Mouse (Mus musculus) bone marrow macrophage, adult 2 months (primary cell): ENCODE data around the gene Muc4. TPM values are rescaled to one million over a fixed set of nuclear protein-coding genes. Genes with fewer than 3 reads are reported as not detected.
A peak's percentile ranks its signal among the peaks of the same experiment; 100 is the strongest.

ENCODE experiments used
- H3K27ac ChIP-seq: 2 replicates; pipeline ENCODE4 v1.5.1; 2012; ENCODE audit warnings: low read depth, low read length; ENCODE audit not compliant: insufficient read depth
- H3K4me1 ChIP-seq: 2 replicates; pipeline ENCODE4 v1.6.1; 2012; ENCODE audit warnings: low read length; ENCODE audit not compliant: control insufficient read depth, insufficient read depth
- H3K4me3 ChIP-seq: 2 replicates; pipeline ENCODE4 v1.5.1; 2012; ENCODE audit warnings: mild to moderate bottlenecking, low read length, moderate library complexity; ENCODE audit not compliant: insufficient read depth
- CTCF ChIP-seq: IDR thresholded peaks from 2 replicates; pipeline ENCODE4 v1.5.1; 2012; ENCODE audit warnings: low read depth, mild to moderate bottlenecking, low read length, moderate library complexity
- POLR2A ChIP-seq: IDR thresholded peaks from 2 replicates; pipeline ENCODE4 v1.6.1; 2012; ENCODE audit warnings: mild to moderate bottlenecking, low read depth, low read length, borderline replicate concordance
- polyA plus RNA-seq: library from polyadenylated mRNA; stranded (reverse); fragments of >200 nt; gene quantifications from 2 replicates; pipeline ENCODE4 v1.2.4, GENCODE M21; 2012; ENCODE audit not compliant: missing spikeins, insufficient read depth, insufficient read length

Muc4 gene
- polyA plus RNA-seq, 1 experiment, result not detected

DNA sequence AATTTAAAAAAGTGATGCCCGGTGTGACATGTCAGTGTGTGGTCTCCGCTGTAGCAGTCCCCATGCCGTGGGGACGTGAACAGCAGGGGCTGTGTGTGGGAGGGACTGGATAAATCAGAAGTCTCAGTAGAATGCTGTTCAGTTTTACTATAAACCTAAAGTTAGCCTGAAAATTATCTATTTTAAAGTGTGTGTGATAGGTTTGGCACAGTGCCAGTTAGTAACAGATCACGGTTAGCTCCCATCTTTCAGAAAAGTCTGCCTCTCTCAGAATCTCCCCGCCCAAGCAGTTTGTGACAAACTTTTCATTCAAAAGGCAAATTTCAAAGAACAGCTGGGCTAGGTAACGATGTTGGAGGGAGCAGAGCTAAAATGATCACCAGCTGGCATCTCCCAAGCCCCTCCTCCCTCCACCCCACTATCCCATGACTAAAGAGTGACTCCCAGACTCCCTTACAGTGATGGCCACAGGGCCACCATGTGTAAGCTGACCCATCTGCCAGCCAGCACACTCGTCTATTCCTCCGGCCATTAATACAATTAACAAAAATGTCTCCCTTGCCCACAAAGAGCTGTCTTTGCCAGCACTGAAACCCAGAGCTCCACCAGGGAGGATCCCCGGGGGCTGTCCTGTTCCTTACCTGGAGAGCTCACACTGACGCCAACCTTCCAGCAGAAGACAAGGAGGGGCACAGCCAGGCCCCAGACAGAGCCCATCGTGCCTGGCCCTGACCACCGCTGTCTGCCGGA lies 61.2 kb downstream of the Muc4 start:
- no peak overlapping the region for H3K27ac ChIP-seq
- TF ChIP-seq POLR2A, result no peak
- no peak for TF ChIP-seq CTCF
- H3K4me3 ChIP-seq, result no peak overlapping the region
- peaks cover 4% of the 10 kb centered on the region; the same call in 1 of the 2 replicates for H3K4me1 ChIP-seq

DNA sequence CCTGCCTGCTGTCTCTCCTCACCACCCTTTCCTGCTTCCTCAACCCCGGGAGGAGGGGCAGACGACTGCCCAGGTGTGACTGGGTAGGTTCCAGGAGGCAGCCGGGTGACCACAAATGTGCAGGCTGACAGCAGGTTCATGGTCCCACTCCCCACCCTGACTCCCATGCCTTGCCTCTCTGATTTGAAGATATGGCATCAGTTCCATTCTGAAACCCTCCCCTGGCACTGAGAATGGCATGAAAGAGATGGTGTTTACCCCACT lies 61.7 kb downstream of the Muc4 start, which contains the start of gene Muc20:
Muc20 (minus strand) TSS at position 10 of the 264 bp plus-strand sequence.
- Histone ChIP-seq H3K4me1 (peaks cover 4% of the 10 kb centered on the region; the same call in 1 of the 2 replicates), H3K4me3 (no peak within 1 kb of the TSS), H3K27ac (no peak within 1 kb of the TSS)
- TF ChIP-seq POLR2A (no peak), CTCF (no peak)

DNA sequence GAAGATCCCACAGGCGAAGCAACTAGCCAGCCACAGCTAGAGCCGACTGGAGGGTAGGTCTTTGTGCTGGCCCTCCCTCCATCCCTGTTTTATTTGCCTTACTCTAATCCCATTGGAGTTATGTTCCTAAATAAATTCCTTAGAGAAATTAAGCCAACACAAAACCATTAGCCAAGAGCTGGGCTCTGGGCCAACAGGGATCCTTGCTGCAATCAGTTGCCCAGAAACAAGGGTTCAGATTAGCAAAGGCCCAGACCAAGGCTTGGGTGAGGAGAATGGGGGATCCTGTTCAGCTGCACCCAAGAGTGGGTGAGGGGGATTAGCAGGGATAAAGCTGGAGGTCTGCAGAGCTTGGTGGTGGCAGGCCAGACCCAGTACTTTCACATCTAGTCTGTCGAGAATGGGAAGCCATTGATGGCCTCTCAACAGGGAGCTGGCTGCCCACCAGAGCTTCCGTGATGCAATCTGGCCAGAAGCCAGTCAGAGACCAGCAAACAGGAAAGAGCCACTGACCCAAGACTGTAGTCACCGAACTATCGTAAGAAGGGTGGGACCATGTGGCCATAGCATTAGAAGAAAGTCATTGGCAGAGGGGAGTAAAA lies 67.7 kb downstream of the Muc4 start:
- Histone ChIP-seq H3K4me3 (no peak overlapping the region), H3K27ac (no peak overlapping the region), H3K4me1 (peaks cover 22% of the 10 kb centered on the region)
- TF ChIP-seq CTCF, result no peak
- no peak for TF ChIP-seq POLR2A

DNA sequence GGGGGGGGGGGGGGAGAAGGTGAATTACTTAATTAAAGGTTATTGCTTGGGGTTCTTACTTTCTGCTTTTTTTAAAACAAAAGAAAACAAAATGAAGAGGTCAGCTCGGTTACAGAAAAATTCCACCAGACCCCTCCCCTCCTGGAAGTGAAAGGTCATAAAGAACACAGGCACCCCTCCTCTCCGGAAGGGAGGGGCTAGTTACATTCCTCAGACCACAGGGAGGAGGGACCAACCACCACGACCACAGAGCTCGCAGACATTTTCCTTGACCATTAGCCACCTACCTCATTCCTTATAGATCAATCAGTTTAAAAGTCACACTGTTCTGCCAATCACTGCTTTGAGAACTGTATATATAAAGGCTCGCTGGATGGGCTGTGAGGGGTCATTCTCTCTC lies 68.2 kb downstream of the Muc4 start:
- no peak overlapping the region for H3K4me3 ChIP-seq
- peaks cover 18% of the 10 kb centered on the region for H3K4me1 ChIP-seq
- TF ChIP-seq CTCF (no peak), POLR2A (no peak)
- no peak overlapping the region for H3K27ac ChIP-seq

DNA sequence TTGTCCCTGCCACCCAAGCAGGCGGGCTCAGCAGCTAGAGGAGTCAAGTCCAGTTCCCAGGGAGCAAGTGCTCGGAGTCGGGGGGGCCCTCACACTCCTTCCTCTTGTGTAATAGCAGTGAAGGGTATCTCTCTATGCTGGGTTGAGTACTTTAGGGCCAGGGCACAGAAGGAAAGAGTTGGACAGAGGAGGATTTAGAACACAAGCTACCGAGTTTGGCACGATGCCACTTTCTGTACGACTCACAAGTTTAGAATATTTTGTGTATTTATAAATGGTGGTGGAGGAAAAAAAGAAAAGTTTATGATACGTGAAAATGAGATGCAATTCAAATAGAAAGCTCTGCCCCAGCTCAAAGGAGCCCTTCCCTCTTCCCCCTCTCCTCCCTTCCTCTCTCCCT lies 69.5 kb downstream of the Muc4 start:
- peaks cover 18% of the 10 kb centered on the region for H3K4me1 ChIP-seq
- no peak for TF ChIP-seq POLR2A
- no peak for TF ChIP-seq CTCF

DNA sequence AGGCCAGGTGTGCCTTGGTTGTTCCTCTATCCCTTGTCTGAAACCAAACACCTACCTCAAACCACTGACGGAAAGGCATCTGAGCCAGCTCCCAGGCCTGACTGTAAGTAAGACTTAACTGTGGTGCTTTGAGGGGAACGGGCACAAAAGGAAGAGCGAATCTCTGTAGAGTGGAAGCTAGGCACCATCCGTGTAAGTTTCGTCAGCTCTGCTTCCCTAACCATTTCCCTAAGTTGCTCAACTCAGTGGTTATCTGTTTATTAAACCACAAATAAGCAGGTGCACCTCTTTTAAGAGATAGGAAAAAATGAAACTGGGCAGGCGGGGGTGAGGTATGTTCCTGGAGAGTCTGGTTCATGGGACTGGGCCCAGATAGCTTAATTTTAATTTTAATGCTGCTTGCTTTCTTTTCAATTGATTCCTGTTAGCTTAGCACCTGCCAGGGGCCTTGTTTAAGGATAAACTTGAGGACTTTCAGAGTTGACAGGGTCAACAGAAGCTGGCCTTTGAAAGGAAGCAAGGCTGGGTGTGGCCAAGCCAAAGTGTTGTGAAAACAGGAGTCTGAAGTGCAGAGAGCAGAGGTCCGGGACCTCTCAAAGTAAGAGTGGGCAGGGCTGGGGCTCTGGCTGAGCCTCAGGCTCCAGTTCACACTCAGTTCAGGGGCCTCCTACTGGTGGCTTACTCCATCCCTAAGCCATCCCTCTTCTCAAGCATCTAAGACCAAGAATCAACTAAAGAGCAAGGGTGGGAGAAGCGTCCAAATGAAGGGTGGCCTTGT lies 71.9 kb downstream of the Muc4 start:
- H3K4me3 ChIP-seq, result no peak overlapping the region
- no peak overlapping the region for H3K27ac ChIP-seq
- H3K4me1 ChIP-seq, result peaks cover 18% of the 10 kb centered on the region
- TF ChIP-seq POLR2A, result no peak
- TF ChIP-seq CTCF, result no peak

More for the DNA sequence above, 69.5 kb downstream of the Muc4 start:
- Histone ChIP-seq H3K27ac (no peak overlapping the region), H3K4me3 (no peak overlapping the region)

DNA sequence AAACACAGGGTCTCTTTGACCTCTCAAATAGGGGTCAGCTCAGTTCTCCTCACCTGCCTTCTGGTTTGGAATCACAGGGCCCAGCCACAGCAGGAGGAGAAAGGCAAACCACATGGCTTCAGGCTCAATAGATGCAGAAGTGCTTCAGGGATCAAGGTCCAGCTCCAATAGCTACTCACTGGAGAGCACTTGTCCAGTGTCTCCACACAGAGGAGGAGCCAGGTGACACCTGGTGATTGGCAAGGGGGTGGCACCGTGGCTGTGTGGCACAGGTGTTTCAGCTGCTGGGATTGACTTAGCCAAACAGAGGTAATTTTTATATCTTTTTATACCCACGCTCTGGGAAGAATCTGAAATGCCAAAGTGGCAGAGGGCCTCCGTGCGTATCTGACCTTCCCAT lies 74.6 kb downstream of the Muc4 start, which contains the start of gene Smbd1:
Smbd1 (minus strand) TSS at position 157 of the 400 bp plus-strand sequence.
- no peak for TF ChIP-seq CTCF
- TF ChIP-seq POLR2A, result no peak
- no peak within 1 kb of the TSS for H3K4me3 ChIP-seq
- H3K4me1 ChIP-seq, result peaks cover 9% of the 10 kb centered on the region
- H3K27ac ChIP-seq, result no peak within 1 kb of the TSS

DNA sequence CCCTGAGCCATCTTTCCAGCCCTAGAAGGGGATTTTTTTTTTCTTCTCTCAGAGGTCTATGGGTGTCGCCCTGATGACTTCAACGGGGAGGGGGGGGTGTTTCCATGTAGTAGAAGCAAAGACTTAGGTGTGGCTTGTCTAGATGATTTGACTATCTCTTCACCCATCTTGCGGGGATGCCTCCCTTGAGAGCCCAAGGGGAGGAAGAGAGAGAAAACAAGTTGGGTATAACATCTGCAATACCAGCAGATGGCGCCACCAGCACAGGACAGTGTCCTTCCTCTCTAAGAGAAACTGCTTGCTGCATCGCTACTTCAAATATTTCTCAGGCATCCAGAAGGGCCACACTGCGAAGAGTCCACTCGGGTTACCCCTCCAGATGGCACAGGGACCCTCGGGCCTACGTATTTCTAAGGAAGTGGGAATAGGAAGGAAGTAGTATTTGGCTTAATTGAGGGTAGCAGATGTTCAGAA lies 77.2 kb downstream of the Muc4 start:
- peak overlapping the region; percentile 24 for H3K4me3 ChIP-seq
- H3K4me1 ChIP-seq, result peaks cover 6% of the 10 kb centered on the region
- no peak overlapping the region for H3K27ac ChIP-seq
- TF ChIP-seq CTCF (peak; percentile 72), POLR2A (no peak)

DNA sequence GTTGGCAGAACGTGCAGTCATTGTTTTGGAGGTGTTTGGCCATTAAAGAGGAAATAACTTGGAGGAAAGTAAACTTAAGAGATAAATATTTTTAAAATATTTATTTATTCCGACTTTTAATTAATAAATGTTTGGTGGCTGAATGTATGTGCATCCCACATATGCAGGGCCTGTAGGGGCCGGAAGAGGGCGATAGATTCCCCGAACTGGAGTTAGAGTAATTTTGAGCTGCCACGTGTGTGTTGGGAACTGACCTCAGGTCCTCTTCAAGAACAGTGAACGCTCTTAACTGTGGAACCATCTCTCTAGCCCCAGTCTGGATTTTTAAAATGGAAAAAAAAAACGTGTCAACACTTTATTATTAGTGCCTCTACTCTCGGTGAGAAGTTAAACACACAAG lies 77.7 kb downstream of the Muc4 start:
- H3K4me3 ChIP-seq, result peak overlapping the region; percentile 24
- no peak overlapping the region for H3K27ac ChIP-seq
- peaks cover 6% of the 10 kb centered on the region for H3K4me1 ChIP-seq
- no peak for TF ChIP-seq POLR2A
- no peak for TF ChIP-seq CTCF
